Mouse (Mus musculus) heart, embryonic 11.5 days (tissue): ENCODE measurements around the gene Atp5g3. TPM values are rescaled to one million over a fixed set of nuclear protein-coding genes. Genes with fewer than 3 reads are reported as not detected.

Experiments used
- ATAC-seq: fragments of 200-750 bp; cut with Nextera tagmentation; replicated peaks from 2 replicates; pipeline ENCODE4 v1.8.0; 2017; ENCODE audit warnings: moderate library complexity; ENCODE audit not compliant: insufficient number of reproducible peaks, low FRiP score, low TSS enrichment
- H3K27ac ChIP-seq: fragments of 300-500 bp; sonication (generic); 2 replicates; pipeline ENCODE4 v1.5.1; 2014; ENCODE audit warnings: mild to moderate bottlenecking, low read depth, low read length
- H3K27me3 ChIP-seq: fragments of 300-500 bp; sonication (generic); 2 replicates; pipeline ENCODE4 v1.6.1; 2014; ENCODE audit warnings: mild to moderate bottlenecking, low read length, mixed read lengths; ENCODE audit not compliant: control insufficient read depth, insufficient read depth
- H3K36me3 ChIP-seq: fragments of 300-500 bp; sonication (generic); 2 replicates; pipeline ENCODE4 v1.6.1; 2014; ENCODE audit warnings: mild to moderate bottlenecking, low read length, moderate library complexity, mixed read lengths; ENCODE audit not compliant: control insufficient read depth, insufficient read depth
- H3K4me1 ChIP-seq: fragments of 300-500 bp; sonication (generic); 2 replicates; pipeline ENCODE4 v1.6.1; 2014; ENCODE audit warnings: low read length; ENCODE audit not compliant: control insufficient read depth, insufficient read depth
- H3K4me2 ChIP-seq: fragments of 300-500 bp; sonication (generic); 2 replicates; pipeline ENCODE4 v1.6.1; 2014; ENCODE audit warnings: mild to moderate bottlenecking, moderate library complexity
- H3K4me3 ChIP-seq: fragments of 300-500 bp; sonication (generic); 2 replicates; pipeline ENCODE4 v1.5.1; 2014; ENCODE audit warnings: low read depth, low read length
- H3K9ac ChIP-seq: fragments of 300-500 bp; sonication (generic); 2 replicates; pipeline ENCODE4 v1.6.1; 2014; ENCODE audit warnings: mild to moderate bottlenecking, low read depth, low read length, moderate library complexity
- H3K9me3 ChIP-seq: fragments of 300-500 bp; sonication (generic); replicated peaks from 2 replicates; pipeline ENCODE4 v1.6.1; 2016; ENCODE audit warnings: low read length; ENCODE audit not compliant: control insufficient read depth
- WGBS: fragments of 180-500 bp; shearing (Covaris S2); extraction: QIAGEN DNeasy Blood & Tissue Kit; methylation state at CpG from one replicate; pipeline ENCODE4 v1.1.7; 2014; ENCODE audit not compliant: insufficient replicate concordance; 5-methylcytosine and 5-hydroxymethylcytosine counted together
- polyA plus RNA-seq: library from polyadenylated mRNA; unstranded; fragments of >200 nt; fragmentation: Nextera tagmentation; extraction: Ambion mirVana; gene quantifications from 2 replicates; pipeline ENCODE4 v1.2.1, GENCODE M21; 2014

Gene Atp5g3
- polyA plus RNA-seq, 1 experiment from 2014 or later, result 2,049 TPM

DNA sequence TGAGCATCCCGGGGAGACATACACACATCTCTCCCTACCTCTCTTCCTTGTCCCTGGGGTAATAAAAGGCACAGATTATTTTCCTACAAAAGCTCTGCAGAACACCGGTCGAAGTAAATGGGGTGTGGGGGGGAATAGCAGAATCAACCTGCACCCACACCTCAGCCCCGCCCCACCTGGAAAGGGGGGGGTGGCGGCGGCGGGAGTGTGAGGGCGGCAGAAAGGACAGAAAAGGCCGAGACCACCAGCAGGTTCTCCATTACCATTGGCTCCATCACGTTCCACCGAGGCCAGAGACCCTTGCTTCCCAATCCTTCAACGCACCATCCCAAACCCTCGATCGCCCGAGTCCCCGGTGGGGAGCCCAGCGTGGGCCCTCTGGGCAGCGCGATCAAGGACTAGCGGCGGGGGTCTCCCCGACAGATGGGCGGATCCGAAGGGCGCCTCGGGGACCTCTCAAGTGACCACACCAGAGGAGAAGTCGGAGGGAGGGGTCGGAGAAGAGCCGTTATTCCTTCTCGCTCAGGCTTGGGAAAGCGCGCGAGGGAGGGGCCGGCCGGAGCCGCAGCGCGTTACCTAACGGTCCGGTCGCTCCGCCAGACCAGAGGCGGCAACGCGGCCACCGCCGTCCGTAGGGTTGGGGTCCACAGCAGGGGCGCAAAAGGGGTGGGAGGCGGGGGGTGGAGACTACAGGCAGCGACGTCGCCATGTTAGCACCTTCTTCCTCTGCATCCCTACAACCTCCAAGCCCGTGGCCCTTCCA, 19.2 kb downstream of the Atp5g3 start:
- H3K27me3 ChIP-seq, result no peaks in the 10 kb centered on the region
- H3K9ac ChIP-seq, result peak overlapping the region; percentile 94
- H3K4me1 ChIP-seq, result peaks cover 3% of the 10 kb centered on the region
- peak; percentile 52 for ATAC-seq
- H3K27ac ChIP-seq, result peak overlapping the region; percentile 93
- peak overlapping the region; percentile 70 for H3K4me2 ChIP-seq
- WGBS, result under 1% methylated on average over 51 of the region's 54 CpGs
- H3K9me3 ChIP-seq, result no peaks in the 10 kb centered on the region
- peak overlapping the region; percentile 79 for H3K4me3 ChIP-seq
- no peaks in the 10 kb centered on the region for H3K36me3 ChIP-seq

DNA sequence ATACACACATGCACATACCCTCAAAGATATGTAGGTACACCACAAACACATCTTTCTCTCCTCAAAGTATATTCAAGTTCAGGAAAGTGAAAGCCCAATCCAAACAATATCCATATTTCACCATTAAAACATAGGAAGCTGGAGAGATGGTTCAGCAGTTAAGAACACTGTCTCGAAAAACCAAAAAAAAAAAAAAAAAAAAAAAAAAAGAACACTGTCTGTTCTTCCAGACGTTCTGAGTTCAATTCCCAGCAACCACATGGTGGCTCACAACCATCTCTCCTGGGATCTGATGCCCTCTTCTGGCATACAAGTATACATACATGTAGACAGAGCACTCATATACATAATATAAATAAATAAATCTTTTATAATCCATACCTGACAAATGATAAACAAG, 25.1 kb downstream of the Atp5g3 start:
- Histone ChIP-seq H3K9me3 (no peaks in the 10 kb centered on the region), H3K9ac (no peak overlapping the region), H3K4me3 (no peak overlapping the region), H3K27ac (no peak overlapping the region), H3K36me3 (no peaks in the 10 kb centered on the region), H3K4me2 (no peak overlapping the region), H3K27me3 (no peaks in the 10 kb centered on the region), H3K4me1 (no peaks in the 10 kb centered on the region)
- ATAC-seq, result no peak
- 75% methylated on average over 2 of the region's 2 CpGs for WGBS

GRCm38 (mm10) chr2:73877891-73878290, 33.2 kb downstream of the Atp5g3 start:
- WGBS, result 92% methylated on average over 2 of the region's 2 CpGs
- Histone ChIP-seq H3K9me3 (no peaks in the 10 kb centered on the region), H3K4me2 (no peak overlapping the region), H3K4me3 (no peak overlapping the region), H3K36me3 (no peaks in the 10 kb centered on the region; the same call in 1 of the 2 replicates), H3K27me3 (no peaks in the 10 kb centered on the region), H3K4me1 (no peaks in the 10 kb centered on the region), H3K9ac (no peak overlapping the region), H3K27ac (no peak overlapping the region)
- ATAC-seq, result no peak

GRCm38 (mm10) chr2:73867764-73868487, 43.2 kb downstream of the Atp5g3 start:
- no peaks in the 10 kb centered on the region for H3K9me3 ChIP-seq
- no peak for ATAC-seq

DNA sequence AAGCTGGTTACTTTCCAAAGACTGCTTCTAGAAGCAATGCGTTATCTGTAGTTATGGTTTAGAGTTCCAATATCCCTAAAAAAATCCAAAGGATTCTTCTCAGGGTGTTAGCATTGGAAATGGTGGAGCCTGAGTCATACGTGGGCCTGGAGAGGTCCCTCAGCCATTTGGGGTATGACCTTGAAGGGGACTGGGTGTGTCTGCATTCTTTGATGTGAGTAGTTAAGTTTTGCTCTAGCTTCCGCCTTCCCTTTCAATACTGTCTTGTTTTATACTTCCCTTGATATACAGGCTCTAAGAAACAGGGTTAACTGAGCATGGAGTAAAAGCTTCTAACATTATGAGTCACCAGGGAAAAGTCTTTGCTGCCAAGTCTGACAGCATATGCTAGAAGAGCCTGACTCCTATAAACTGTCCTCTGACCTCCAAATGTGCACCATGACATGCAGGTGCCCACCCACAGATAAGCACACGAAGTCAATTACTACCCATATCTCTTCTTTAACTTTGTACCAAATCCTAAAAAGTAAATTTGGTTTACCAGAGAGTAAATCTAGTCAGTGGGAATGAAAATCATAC, 51.0 kb downstream of the Atp5g3 start:
- WGBS, result 76% methylated on average over 4 of the region's 4 CpGs
- Histone ChIP-seq H3K27me3 (no peaks in the 10 kb centered on the region), H3K36me3 (no peaks in the 10 kb centered on the region), H3K9ac (no peak overlapping the region), H3K27ac (no peak overlapping the region), H3K9me3 (no peaks in the 10 kb centered on the region), H3K4me1 (no peaks in the 10 kb centered on the region), H3K4me3 (no peak overlapping the region), H3K4me2 (no peak overlapping the region)
- no peak for ATAC-seq

More at GRCm38 (mm10) chr2:73867764-73868487, 43.2 kb downstream of the Atp5g3 start:
- no peak overlapping the region for H3K9ac ChIP-seq
- H3K4me2 ChIP-seq, result no peak overlapping the region
- no peak overlapping the region for H3K27ac ChIP-seq
- no peaks in the 10 kb centered on the region for H3K36me3 ChIP-seq
- WGBS, result 76% methylated on average over 16 of the region's 16 CpGs
- H3K4me3 ChIP-seq, result no peak overlapping the region
- no peaks in the 10 kb centered on the region for H3K27me3 ChIP-seq
- H3K4me1 ChIP-seq, result no peaks in the 10 kb centered on the region

Other genes starting within 250 kb of the Atp5g3 start
- 21.4 and 21.5 TPM in 2 replicates for gene Chn1, start 136.0 kb downstream of the Atp5g3 start, polyA plus RNA-seq
- gene Atf2, start 18.7 kb downstream of the Atp5g3 start, polyA plus RNA-seq, result 47.8 and 50.4 TPM in 2 replicates